17 mouse cellular contexts compared by ENCODE assay signal in genomic region chr2:59672086-59672485, GRCm38 (mm10).
A peak's percentile ranks its signal among the peaks of the same experiment; 100 is the strongest.
DNase-seq lines count a peak whose midpoint lies in the region; ATAC-seq and TF ChIP-seq lines count a peak whose summit lies in the region.
"Had no signal": no experiment of that assay in that cellular context is flagged by ENCODE, and none has a peak within 500 bp of the region (broad histone marks: within the 10 kb centered on the region; RNA-seq: fewer than 3 reads in every experiment).

No protein-coding gene starts in this region.

- ATAC-seq in kidney, postnatal 0 days (replicated peaks; ENCODE audit: low FRiP score, low read depth), result no peak
- ATAC-seq in heart, embryonic 12.5 days (ENCODE audit: insufficient number of reproducible peaks, low FRiP score), result no peak
- ATAC-seq: Patski had no signal

- no peak for TF ChIP-seq POLR2A in myocyte (IDR thresholded peaks at IDR 0.05; ENCODE audit: insufficient read length, low read depth)

- H3K9ac ChIP-seq in kidney, postnatal 0 days (ENCODE audit: low read depth, low read length), result no peak overlapping the region
- H3K9ac ChIP-seq in heart, embryonic 12.5 days, result peak overlapping the region; percentile 11; the same call in 1 of the 2 replicates
- H3K9ac ChIP-seq: hindbrain, embryonic 15.5 days; liver, embryonic 14.5 days; midbrain, embryonic 12.5 days had no signal

- H3ac ChIP-seq in myocyte (ENCODE audit: control insufficient read depth, insufficient read length), result no peak overlapping the region

- peaks cover 73% of the 10 kb centered on the region for H3K4me1 ChIP-seq in kidney, postnatal 0 days (replicated peaks; ENCODE audit: insufficient read depth, low read length)
- H3K4me1 ChIP-seq in heart, embryonic 12.5 days (replicated peaks), result peaks cover 74% of the 10 kb centered on the region
- H3K4me1 ChIP-seq: hindbrain, embryonic 15.5 days had no signal

- H3K27me3 ChIP-seq in kidney, postnatal 0 days (ENCODE audit: insufficient read depth, low read length), result no peaks in the 10 kb centered on the region
- no peaks in the 10 kb centered on the region for H3K27me3 ChIP-seq in heart, embryonic 12.5 days (replicated peaks)
- no peaks in the 10 kb centered on the region for H3K27me3 ChIP-seq in myocyte (ENCODE audit: control insufficient read depth, insufficient read depth, insufficient read length)
- H3K27me3 ChIP-seq: hindbrain, embryonic 15.5 days; Patski had no signal

- H3K36me3 ChIP-seq in kidney, postnatal 0 days (ENCODE audit: insufficient read depth, low read length), result no peaks in the 10 kb centered on the region
- no peaks in the 10 kb centered on the region; the same call in 1 of the 2 replicates for H3K36me3 ChIP-seq in heart, embryonic 12.5 days
- H3K36me3 ChIP-seq in myocyte (ENCODE audit: control insufficient read depth, insufficient read depth), result no peaks in the 10 kb centered on the region
- H3K36me3 ChIP-seq: hindbrain, embryonic 15.5 days; midbrain, embryonic 12.5 days had no signal

- H3K4me3 ChIP-seq in kidney, postnatal 0 days (replicated peaks; ENCODE audit: low read depth, low read length), result no peak overlapping the region
- H3K4me3 ChIP-seq in heart, embryonic 12.5 days, result no peak overlapping the region
- H3K4me3 ChIP-seq in myocyte, result no peak overlapping the region
- H3K4me3 ChIP-seq: hindbrain, embryonic 15.5 days; midbrain, embryonic 12.5 days had no signal

- 19% methylated on average over 4 of the region's 4 CpGs for WGBS in kidney, postnatal 0 days
- WGBS in heart, embryonic 12.5 days, result 38% methylated on average over 4 of the region's 4 CpGs

- peaks cover 68% of the 10 kb centered on the region for H3K79me2 ChIP-seq in myocyte (ENCODE audit: control insufficient read depth, insufficient read depth)

- H3K4me2 ChIP-seq in kidney, postnatal 0 days (ENCODE audit: low read length), result peak overlapping the region; percentile 26; the same call in 1 of the 2 replicates
- H3K4me2 ChIP-seq in heart, embryonic 12.5 days, result no peak overlapping the region
- peak overlapping the region; percentile 15 for H3K4me2 ChIP-seq in myocyte (ENCODE audit: low read depth)
- H3K4me2 ChIP-seq: hindbrain, embryonic 15.5 days; midbrain, embryonic 12.5 days had no signal

- intact Hi-C loops in heart, postnatal 25 days (cut with DNase I), result loop anchor here (5.0 kb wide), 2 partner anchors 45 to 130 kb away; no protein-coding TSS in a partner anchor

- peak overlapping the region; percentile 70 for H3K27ac ChIP-seq in kidney, postnatal 0 days
- peak overlapping the region; percentile 55 for H3K27ac ChIP-seq in heart, embryonic 12.5 days (ENCODE audit: poor library complexity, severe bottlenecking)
- H3K27ac ChIP-seq: hindbrain, embryonic 15.5 days; liver, embryonic 14.5 days; midbrain, embryonic 12.5 days had no signal

- TF ChIP-seq CTCF in kidney, postnatal 0 days (IDR thresholded peaks at IDR 0.05; ENCODE audit: low read depth), result no peak

- DNase-seq in heart, adult 11 months, result peak; percentile 96
- no peak for DNase-seq in heart, postnatal 25 days (ENCODE audit: low spot score)
- peak; percentile 79 for DNase-seq in kidney, postnatal 0 days (ENCODE audit: low spot score)
- no peak for DNase-seq in kidney, postnatal 25 days
- DNase-seq in layer of hippocampus, postnatal 25 days (ENCODE audit: extremely low spot score in 1 of 2, low spot score in 1 of 2), result no peak
- no peak for DNase-seq in testis, postnatal 14 days (ENCODE audit: low spot score)
- DNase-seq: cerebellum, postnatal 14 days; layer of hippocampus, postnatal 36 days; left cerebral cortex, postnatal 4 days; lung, postnatal 4 days; retina, postnatal 1 day had no signal

- H3K9me3 ChIP-seq in kidney, postnatal 0 days (replicated peaks; ENCODE audit: low read length), result no peaks in the 10 kb centered on the region
- H3K9me3 ChIP-seq in heart, embryonic 12.5 days (replicated peaks), result no peaks in the 10 kb centered on the region
- H3K9me3 ChIP-seq: hindbrain, embryonic 15.5 days; midbrain, embryonic 12.5 days had no signal

TF ChIP-seq in myocyte, 11 proteins besides CTCF, POLR2A, EP300 and RAD21:
- TF ChIP-seq MAX (IDR thresholded peaks at IDR 0.05; ENCODE audit: low read depth) (no peak), POLR2AphosphoS2 (IDR thresholded peaks at IDR 0.05; ENCODE audit: insufficient read length, low read depth) (no peak), CEBPB (IDR thresholded peaks at IDR 0.05; ENCODE audit: insufficient read depth, poor library complexity, severe bottlenecking) (no peak), MYOG (IDR thresholded peaks at IDR 0.05; ENCODE audit: control insufficient read depth in 1 of 3, insufficient read depth in 1 of 3, insufficient read length in 2 of 3, low read depth in 2 of 3) (no peak), MYOD1 (IDR thresholded peaks at IDR 0.05; ENCODE audit: control insufficient read depth in 1 of 3, insufficient read length in 2 of 3, low read depth in 2 of 3) (no peak), USF1 (IDR thresholded peaks at IDR 0.05; ENCODE audit: low read depth) (no peak), TCF3 (IDR thresholded peaks at IDR 0.05; ENCODE audit: insufficient read length, low read depth) (no peak), E2F4 (IDR thresholded peaks at IDR 0.05; ENCODE audit: insufficient read depth) (no peak), SRF (IDR thresholded peaks at IDR 0.05; ENCODE audit: control insufficient read depth, insufficient read length, low read depth) (no peak), REST (IDR thresholded peaks at IDR 0.05; ENCODE audit: insufficient read depth, insufficient read length) (no peak), TCF12 (IDR thresholded peaks at IDR 0.05; ENCODE audit: insufficient read depth, poor library complexity, severe bottlenecking) (no peak)

Comparison
In these comparisons a context has a peak if more than half of its experiments do, and no peak if none do; other contexts are left out.
1. DNase-seq: peak in heart, adult 11 months (single experiment) and kidney, postnatal 0 days (single experiment); none in heart, postnatal 25 days (single experiment), kidney, postnatal 25 days (0 of 2), layer of hippocampus, postnatal 25 days (0 of 2) and testis, postnatal 14 days (single experiment).